Mouse (Mus musculus) kidney, postnatal 0 days (tissue): ENCODE measurements around the gene Grid2ip. TPM values are rescaled to one million over a fixed set of nuclear protein-coding genes. Genes with fewer than 3 reads are reported as not detected.

Experiments
- ATAC-seq: fragments of 200-750 bp; cut with Nextera tagmentation; replicated peaks from 2 replicates; pipeline ENCODE4 v1.8.0; 2017; ENCODE audit warnings: low read depth, moderate number of reproducible peaks, moderate TSS enrichment, moderate library complexity; ENCODE audit not compliant: low FRiP score
- DNase-seq: peaks from one replicate; pipeline ENCODE4 v3.0.0-alpha.2; 2016; ENCODE audit warnings: low spot score
- H3K27ac ChIP-seq: fragments of 300-500 bp; sonication (generic); 2 replicates; pipeline ENCODE4 v1.5.1; 2014; ENCODE audit warnings: mild to moderate bottlenecking
- H3K27me3 ChIP-seq: fragments of 300-500 bp; sonication (generic); 2 replicates; pipeline ENCODE4 v1.6.1; 2014; ENCODE audit warnings: low read length, mixed read lengths; ENCODE audit not compliant: insufficient read depth
- H3K36me3 ChIP-seq: fragments of 300-500 bp; sonication (generic); 2 replicates; pipeline ENCODE4 v1.6.1; 2014; ENCODE audit warnings: low read length, mixed read lengths; ENCODE audit not compliant: insufficient read depth
- H3K4me1 ChIP-seq: fragments of 300-500 bp; sonication (generic); replicated peaks from 2 replicates; pipeline ENCODE4 v1.6.1; 2014; ENCODE audit warnings: antibody characterized with exemption, low read length, mixed read lengths; ENCODE audit not compliant: insufficient read depth
- H3K4me2 ChIP-seq: fragments of 300-500 bp; sonication (generic); 2 replicates; pipeline ENCODE4 v1.6.1; 2014; ENCODE audit warnings: mild to moderate bottlenecking, low read length, moderate library complexity, mixed read lengths
- H3K4me3 ChIP-seq: fragments of 300-500 bp; sonication (generic); replicated peaks from 2 replicates; pipeline ENCODE4 v1.5.1; 2014; ENCODE audit warnings: low read depth, low read length
- H3K9ac ChIP-seq: fragments of 300-500 bp; sonication (generic); 2 replicates; pipeline ENCODE4 v1.6.1; 2014; ENCODE audit warnings: low read depth, low read length
- H3K9me3 ChIP-seq: fragments of 300-500 bp; sonication (generic); replicated peaks from 2 replicates; pipeline ENCODE4 v1.6.1; 2016; ENCODE audit warnings: low read length, inconsistent platforms, mixed read lengths
- CTCF ChIP-seq: IDR thresholded peaks from 2 replicates; pipeline ENCODE4 v1.5.1; 2016; ENCODE audit warnings: antibody characterized with exemption, low read depth, mild to moderate bottlenecking, moderate library complexity
- WGBS: fragments of 180-500 bp; shearing (Covaris S2); extraction: QIAGEN DNeasy Blood & Tissue Kit; methylation state at CpG from one replicate; pipeline ENCODE4 v1.1.7; 2014; 5-methylcytosine and 5-hydroxymethylcytosine counted together
- polyA plus RNA-seq: library from polyadenylated mRNA; unstranded; fragments of >200 nt; fragmentation: Nextera tagmentation; extraction: Ambion mirVana; gene quantifications from 2 replicates; pipeline ENCODE4 v1.2.1, GENCODE M21; 2015

Gene Grid2ip
- polyA plus RNA-seq, 1 experiment from 2014 or later, result 0.03 TPM

GRCm38 (mm10) chr5:143315514-143315888 lies 41.6 kb upstream of the Grid2ip start:
- H3K4me1 ChIP-seq, result peaks cover 8% of the 10 kb centered on the region; the same call in 1 of the 2 replicates
- peak overlapping the region; percentile 93; the same call in 1 of the 2 replicates for H3K9ac ChIP-seq
- TF ChIP-seq CTCF, result no peak
- no peaks in the 10 kb centered on the region for H3K27me3 ChIP-seq
- DNase-seq (peak; percentile 28), ATAC-seq (no peak; the same call in 1 of the 2 replicates)
- WGBS, result 13% methylated on average over 8 of the region's 8 CpGs
- H3K4me2 ChIP-seq, result peak overlapping the region; percentile 81
- no peaks in the 10 kb centered on the region for H3K9me3 ChIP-seq
- H3K4me3 ChIP-seq, result peak overlapping the region; percentile 60
- no peak overlapping the region for H3K27ac ChIP-seq
- H3K36me3 ChIP-seq, result peaks cover 36% of the 10 kb centered on the region

- 86% methylated on average over 5 of the region's 5 CpGs for WGBS
- TF ChIP-seq CTCF, result no peak
- H3K27ac ChIP-seq, result no peak overlapping the region
Observed at GRCm38 (mm10) chr5:143316605-143317287, 40.4 kb upstream of the Grid2ip start.

GRCm38 (mm10) chr5:143317288-143317610 lies 39.9 kb upstream of the Grid2ip start:
- H3K27me3 ChIP-seq, result no peaks in the 10 kb centered on the region
- no peak overlapping the region for H3K4me2 ChIP-seq
- ATAC-seq (no peak), DNase-seq (no peak)
- H3K4me1 ChIP-seq, result peaks cover 8% of the 10 kb centered on the region; the same call in 1 of the 2 replicates
- peaks cover 35% of the 10 kb centered on the region for H3K36me3 ChIP-seq
- no peak overlapping the region for H3K9ac ChIP-seq
- TF ChIP-seq CTCF, result no peak
- no peak overlapping the region for H3K27ac ChIP-seq
- H3K4me3 ChIP-seq, result no peak overlapping the region
- H3K9me3 ChIP-seq, result no peaks in the 10 kb centered on the region
- WGBS, result 63% methylated on average over 8 of the region's 8 CpGs

More at GRCm38 (mm10) chr5:143316605-143317287, 40.4 kb upstream of the Grid2ip start:
- H3K4me2 ChIP-seq, result no peak overlapping the region
- no peaks in the 10 kb centered on the region for H3K9me3 ChIP-seq
- peaks cover 8% of the 10 kb centered on the region; the same call in 1 of the 2 replicates for H3K4me1 ChIP-seq
- peaks cover 31% of the 10 kb centered on the region; the same call in 1 of the 2 replicates for H3K36me3 ChIP-seq
- no peak for DNase-seq
- H3K27me3 ChIP-seq, result no peaks in the 10 kb centered on the region
- H3K4me3 ChIP-seq, result no peak overlapping the region
- H3K9ac ChIP-seq, result no peak overlapping the region
- ATAC-seq, result no peak

GRCm38 (mm10) chr5:143328690-143329495 lies 28.2 kb upstream of the Grid2ip start, which contains the start of gene Zdhhc4:
Gene Zdhhc4 (minus strand): TSS chr5:143329256.
- DNase-seq (peak; percentile 91), ATAC-seq (peak; percentile 77; the same call in 1 of the 2 replicates)
- Histone ChIP-seq H3K9me3 (no peaks in the 10 kb centered on the region), H3K36me3 (peaks cover 21% of the 10 kb centered on the region), H3K4me2 (peak within 1 kb of the TSS; percentile 94), H3K27ac (peak within 1 kb of the TSS; percentile 72; the same call in 1 of the 2 replicates), H3K9ac (peak within 1 kb of the TSS; percentile 77), H3K4me1 (peaks cover 9% of the 10 kb centered on the region), H3K4me3 (peak within 1 kb of the TSS; percentile 87), H3K27me3 (no peaks in the 10 kb centered on the region)
- TF ChIP-seq CTCF, result no peak
- under 1% methylated on average over 56 of the region's 57 CpGs for WGBS

DNA sequence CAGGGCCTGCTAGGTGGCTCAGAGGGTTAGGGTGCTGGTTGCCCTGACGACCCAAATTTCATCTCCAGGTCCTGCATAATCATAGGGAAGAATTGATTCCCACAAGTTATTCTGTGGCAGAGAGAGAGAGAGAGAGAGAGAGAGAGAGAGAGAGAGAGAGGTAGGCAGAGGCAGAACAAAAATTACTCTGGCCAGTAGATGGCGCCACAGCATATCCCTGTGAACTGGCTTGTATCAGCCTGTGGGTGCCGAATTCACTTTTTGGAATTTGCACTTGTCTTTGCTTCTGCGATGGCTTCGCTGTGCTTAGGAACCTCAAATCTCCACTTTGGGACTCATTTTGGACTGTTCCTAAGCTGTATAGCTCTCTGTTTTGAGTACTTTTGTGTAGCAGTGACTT lies 23.3 kb upstream of the Grid2ip start:
- H3K9ac ChIP-seq, result no peak overlapping the region
- no peak overlapping the region for H3K27ac ChIP-seq
- 0 out of 2 replicates have a peak, but pooled peaks cover 4% of the 10 kb centered on the region for H3K4me1 ChIP-seq
- TF ChIP-seq CTCF, result peak; percentile 87
- H3K36me3 ChIP-seq, result no peaks in the 10 kb centered on the region
- no peaks in the 10 kb centered on the region for H3K9me3 ChIP-seq
- no peak overlapping the region for H3K4me2 ChIP-seq
- no peaks in the 10 kb centered on the region for H3K27me3 ChIP-seq
- peak; percentile 78 for DNase-seq
- WGBS, result 11% methylated on average over 5 of the region's 5 CpGs
- no peak overlapping the region for H3K4me3 ChIP-seq
- no peak for ATAC-seq

- 50% methylated on average over 14 of the region's 14 CpGs for WGBS
- Histone ChIP-seq H3K4me1 (0 out of 2 replicates have a peak, but pooled peaks cover 4% of the 10 kb centered on the region), H3K4me3 (no peak overlapping the region), H3K27me3 (no peaks in the 10 kb centered on the region), H3K4me2 (no peak overlapping the region), H3K9ac (no peak overlapping the region), H3K27ac (no peak overlapping the region), H3K9me3 (no peaks in the 10 kb centered on the region), H3K36me3 (no peaks in the 10 kb centered on the region)
- DNase-seq, result no peak
- TF ChIP-seq CTCF, result no peak
- ATAC-seq, result no peak
Observed at GRCm38 (mm10) chr5:143334418-143335088, 22.6 kb upstream of the Grid2ip start.
